Mouse (Mus musculus) CD4-positive helper T cell, adult 2 months (primary cell): ENCODE data around the gene Pck2.

Source experiments
- DNase-seq: peaks from one replicate; pipeline ENCODE4 v3.0.0-alpha.2; 2012; ENCODE audit warnings: low read depth, missing footprints, low spot score

Gene Pck2

GRCm38 (mm10) chr14:55575711-55576110 lies 35.6 kb downstream of the Pck2 start:
- no peak for DNase-seq

- no peak for DNase-seq
Observed at GRCm38 (mm10) chr14:55576376-55576775, 36.3 kb downstream of the Pck2 start.

- peak; percentile 90 for DNase-seq
Observed at GRCm38 (mm10) chr14:55577871-55578667, 38.0 kb downstream of the Pck2 start, which contains the start of gene Psme1. Psme1 (plus strand) TSS chr14:55578123.

GRCm38 (mm10) chr14:55578668-55579269 lies 38.7 kb downstream of the Pck2 start:
- peak; percentile 66 for DNase-seq

GRCm38 (mm10) chr14:55579511-55580496 lies 39.7 kb downstream of the Pck2 start:
- no peak for DNase-seq

GRCm38 (mm10) chr14:55580731-55581130 lies 40.7 kb downstream of the Pck2 start:
- DNase-seq = no peak

GRCm38 (mm10) chr14:55581981-55582681 lies 42.1 kb downstream of the Pck2 start:
- no peak for DNase-seq

- no peak for DNase-seq
Observed at GRCm38 (mm10) chr14:55584303-55584701, 44.2 kb downstream of the Pck2 start.

GRCm38 (mm10) chr14:55584702-55585565 lies 44.9 kb downstream of the Pck2 start, which contains the start of gene Emc9:
Emc9 (minus strand) TSS chr14:55585302.
- DNase-seq = peak; percentile 86

- peak; percentile 73 for DNase-seq
Observed at GRCm38 (mm10) chr14:55585566-55585960, 45.5 kb downstream of the Pck2 start.

GRCm38 (mm10) chr14:55586149-55586548 lies 46.1 kb downstream of the Pck2 start:
- DNase-seq = peak; percentile 50

- no peak for DNase-seq
Observed at GRCm38 (mm10) chr14:55589271-55589670, 49.2 kb downstream of the Pck2 start.

- peak; percentile 87 for DNase-seq
Observed at GRCm38 (mm10) chr14:55589771-55590448, 49.8 kb downstream of the Pck2 start.

GRCm38 (mm10) chr14:55590748-55591330 lies 50.8 kb downstream of the Pck2 start, which contains the start of gene Psme2:
Psme2 (minus strand) TSS chr14:55591113.
- DNase-seq = peak; percentile 95

- DNase-seq = peak; percentile 95
Observed at GRCm38 (mm10) chr14:55591331-55591891, 51.3 kb downstream of the Pck2 start, which contains the start of gene Rnf31. Rnf31 (plus strand) TSS chr14:55591708.

GRCm38 (mm10) chr14:55592226-55592625 lies 52.2 kb downstream of the Pck2 start:
- no peak for DNase-seq

GRCm38 (mm10) chr14:55596036-55596690 lies 56.1 kb downstream of the Pck2 start:
- DNase-seq = no peak
